Mouse (Mus musculus) CH12.LX (cell line): ENCODE data around the gene Fchsd2. TPM values are rescaled to one million over a fixed set of nuclear protein-coding genes. Genes with fewer than 3 reads are reported as not detected.

ENCODE experiments used
- DNase-seq: peaks from one replicate; pipeline ENCODE4 v3.0.0-alpha.2; 2013; ENCODE audit errors: extremely low read depth
- H3K27ac ChIP-seq: 2 replicates; pipeline ENCODE4 v1.5.1; 2012; ENCODE audit warnings: low read depth, mild to moderate bottlenecking, control low read depth, moderate library complexity; ENCODE audit not compliant: insufficient read depth
- H3K27me3 ChIP-seq: replicated peaks from 2 replicates; pipeline ENCODE3; 2012; ENCODE audit warnings: inconsistent platforms
- H3K36me3 ChIP-seq, 2 experiments: replicated peaks in 1 of 2; 2 replicates each; pipeline versions ENCODE3 to v1.6.1; 2012; ENCODE audit warnings: inconsistent platforms in 1 of 2, low read length in 1 of 2, mild to moderate bottlenecking in 1 of 2, mixed read lengths in 1 of 2, moderate library complexity in 1 of 2; ENCODE audit not compliant: control insufficient read depth in 1 of 2, insufficient read depth in 1 of 2
- H3K4me1 ChIP-seq, 2 experiments: 2 replicates each; pipeline ENCODE4 v1.6.1; 2012; ENCODE audit warnings: inconsistent platforms in 1 of 2, moderate library complexity in 1 of 2; ENCODE audit not compliant: insufficient read depth in 2 of 2, control insufficient read depth in 1 of 2
- H3K4me2 ChIP-seq: 2 replicates; pipeline ENCODE4 v1.6.1; 2012; ENCODE audit warnings: low read depth, mild to moderate bottlenecking, control low read depth; ENCODE audit not compliant: poor library complexity, insufficient read depth, severe bottlenecking
- H3K4me3 ChIP-seq, 3 experiments: fragments of 150-350 bp in 1 of 3; sonication (generic) in 1 of 3; replicated peaks in 1 of 3; 2 replicates each; pipeline versions ENCODE3 to v1.5.1; 2011 to 2012; ENCODE audit warnings: low read depth in 2 of 3, low read length in 2 of 3, mild to moderate bottlenecking in 2 of 3, moderate library complexity in 2 of 3, control low read depth in 1 of 3, improper control_type of control experiment in 1 of 3, inconsistent platforms in 1 of 3, mixed read lengths in 1 of 3; ENCODE audit not compliant: poor library complexity in 1 of 3
- H3K79me2 ChIP-seq: replicated peaks from 2 replicates; pipeline ENCODE4 v1.6.1; 2012; ENCODE audit warnings: mild to moderate bottlenecking, moderate library complexity; ENCODE audit not compliant: control insufficient read depth, poor library complexity, insufficient read depth, severe bottlenecking; ENCODE audit errors: extremely low read depth
- H3K9ac ChIP-seq: 2 replicates; pipeline ENCODE4 v1.6.1; 2012; ENCODE audit warnings: low read depth, mild to moderate bottlenecking, control low read depth, moderate library complexity; ENCODE audit not compliant: insufficient read depth
- H3K9me3 ChIP-seq: replicated peaks from 2 replicates; pipeline ENCODE3; 2012; ENCODE audit warnings: low read length, inconsistent platforms, mixed read lengths
- BHLHE40 ChIP-seq: IDR thresholded peaks from 2 replicates; pipeline ENCODE4 v1.6.1; 2011; ENCODE audit warnings: mild to moderate bottlenecking, low read depth, low read length, improper control_type of control experiment
- CHD1 ChIP-seq: IDR thresholded peaks from 2 replicates; pipeline ENCODE4 v1.6.1; 2012; ENCODE audit warnings: low read depth, low read length, improper control_type of control experiment, inconsistent platforms
- CTCF ChIP-seq, 2 experiments: IDR thresholded peaks in 1 of 2; conservative IDR thresholded peaks in 1 of 2; 2 replicates each; pipeline ENCODE4 v1.5.1; 2011 to 2012; ENCODE audit warnings: low read depth in 2 of 2, low read length in 2 of 2, improper control_type of control experiment in 1 of 2, inconsistent platforms in 1 of 2, mild to moderate bottlenecking in 1 of 2, moderate library complexity in 1 of 2
- E2F4 ChIP-seq: IDR thresholded peaks from 2 replicates; pipeline ENCODE4 v1.6.1; 2011; ENCODE audit warnings: low read depth, low read length, improper control_type of control experiment; ENCODE audit not compliant: insufficient replicate concordance
- EP300 ChIP-seq: IDR thresholded peaks from 2 replicates; pipeline ENCODE4 v1.6.1; 2011; ENCODE audit warnings: low read length, improper control_type of control experiment
- ETS1 ChIP-seq: conservative IDR thresholded peaks from 2 replicates; pipeline ENCODE4 v1.6.1; 2012; ENCODE audit warnings: low read depth, mild to moderate bottlenecking, inconsistent platforms, low read length, improper control_type of control experiment, moderate library complexity
- HCFC1 ChIP-seq: IDR thresholded peaks from 2 replicates; pipeline ENCODE4 v1.6.1; 2012; ENCODE audit warnings: low read depth, mild to moderate bottlenecking, inconsistent platforms, low read length, improper control_type of control experiment
- JUN ChIP-seq: IDR thresholded peaks from 2 replicates; pipeline ENCODE4 v1.6.1; 2011; ENCODE audit warnings: low read depth, mild to moderate bottlenecking, low read length, improper control_type of control experiment, moderate library complexity; ENCODE audit not compliant: insufficient read depth
- KAT2A ChIP-seq: IDR thresholded peaks from 2 replicates; pipeline ENCODE4 v1.6.1; 2012; ENCODE audit warnings: low read length, improper control_type of control experiment, inconsistent platforms; ENCODE audit not compliant: insufficient replicate concordance
- MAFK ChIP-seq: IDR thresholded peaks from 2 replicates; pipeline ENCODE4 v1.6.1; 2011; ENCODE audit warnings: low read length, improper control_type of control experiment; ENCODE audit not compliant: insufficient replicate concordance
- MAZ ChIP-seq: IDR thresholded peaks from 2 replicates; pipeline ENCODE4 v1.6.1; 2012; ENCODE audit warnings: low read depth, mild to moderate bottlenecking, inconsistent platforms, low read length, improper control_type of control experiment, moderate library complexity
- MYC ChIP-seq: IDR thresholded peaks from 2 replicates; pipeline ENCODE4 v1.6.1; 2011; ENCODE audit warnings: low read depth, mild to moderate bottlenecking, improper control_type of control experiment, low read length
- NELFE ChIP-seq: IDR thresholded peaks from 2 replicates; pipeline ENCODE4 v1.6.1; 2011; ENCODE audit warnings: low read depth, low read length, improper control_type of control experiment
- NRF1 ChIP-seq: IDR thresholded peaks from 2 replicates; pipeline ENCODE4 v1.6.1; 2014; ENCODE audit warnings: low read depth, mild to moderate bottlenecking, inconsistent platforms, low read length, improper control_type of control experiment, moderate library complexity
- POLR2A ChIP-seq: IDR thresholded peaks from 2 replicates; pipeline ENCODE4 v1.6.1; 2011; ENCODE audit warnings: low read depth, mild to moderate bottlenecking, improper control_type of control experiment, low read length
- POLR2AphosphoS2 ChIP-seq: IDR thresholded peaks from 2 replicates; pipeline ENCODE4 v1.6.1; 2011; ENCODE audit warnings: low read depth, low read length, improper control_type of control experiment
- RAD21 ChIP-seq: IDR thresholded peaks from 2 replicates; pipeline ENCODE4 v1.6.1; 2011; ENCODE audit warnings: low read depth, mild to moderate bottlenecking, low read length, improper control_type of control experiment, moderate library complexity
- RCOR1 ChIP-seq: conservative IDR thresholded peaks from 2 replicates; pipeline ENCODE4 v1.6.1; 2012; ENCODE audit warnings: low read depth, mild to moderate bottlenecking, inconsistent platforms, low read length, improper control_type of control experiment
- SIN3A ChIP-seq: IDR thresholded peaks from 2 replicates; pipeline ENCODE4 v1.6.1; 2012; ENCODE audit warnings: low read length, improper control_type of control experiment, inconsistent platforms
- TBP ChIP-seq: conservative IDR thresholded peaks from 2 replicates; pipeline ENCODE4 v1.6.1; 2011; ENCODE audit warnings: low read depth, low read length, improper control_type of control experiment
- TCF12 ChIP-seq: IDR thresholded peaks from 2 replicates; pipeline ENCODE4 v1.6.1; 2014; ENCODE audit warnings: low read depth, mild to moderate bottlenecking, inconsistent platforms, low read length, improper control_type of control experiment
- UBTF ChIP-seq: IDR thresholded peaks from 2 replicates; pipeline ENCODE4 v1.6.1; 2012; ENCODE audit warnings: low read depth, mild to moderate bottlenecking, inconsistent platforms, low read length, improper control_type of control experiment, moderate library complexity
- USF1 ChIP-seq: IDR thresholded peaks from 2 replicates; pipeline ENCODE4 v1.6.1; 2014; ENCODE audit warnings: low read depth, mild to moderate bottlenecking, inconsistent platforms, low read length, improper control_type of control experiment
- USF2 ChIP-seq: conservative IDR thresholded peaks from 2 replicates; pipeline ENCODE4 v1.6.1; 2011; ENCODE audit warnings: low read depth, low read length, improper control_type of control experiment
- ZC3H11A ChIP-seq: IDR thresholded peaks from 2 replicates; pipeline ENCODE4 v1.6.1; 2012; ENCODE audit warnings: low read depth, mild to moderate bottlenecking, inconsistent platforms, low read length, improper control_type of control experiment
- ZNF384 ChIP-seq: IDR thresholded peaks from 2 replicates; pipeline ENCODE4 v1.6.1; 2012; ENCODE audit warnings: low read depth, low read length, improper control_type of control experiment, inconsistent platforms
- dilution Hi-C: fragments of 300-500 bp; cut with MboI; formaldehyde crosslinking; loops from 2 replicates; pipeline ENCODE4 v1.14.3; 2020; ENCODE audit warnings: low sequenced_read_pairs; ENCODE audit not compliant: extremely low pct_unique_long_range_greater_than_20kb, extremely low pct_ligation_motif_present
- in situ Hi-C: fragments of 300-500 bp; cut with MboI; formaldehyde crosslinking; loops from 3 replicates; pipeline ENCODE4 v1.14.3; 2019; ENCODE audit warnings: low sequenced_read_pairs, low pct_ligation_motif_present, low pct_unique_long_range_greater_than_20kb, mixed read lengths
- polyA plus RNA-seq: library from polyadenylated mRNA; unstranded; fragments of >175 nt; gene quantifications from 2 replicates; pipeline ENCODE4 v1.2.1, GENCODE M21; 2012; ENCODE audit warnings: low read depth; ENCODE audit not compliant: insufficient read length
- total RNA-seq, 2 experiments: library from RNA; depleted of rRNA; stranded (reverse); fragments of 300-350 nt in 1 of 2; fragments of >200 nt in 1 of 2; gene quantifications; 2 replicates each; pipeline ENCODE4 v1.2.3; 2012 to 2014

Fchsd2 gene
- total and polyA plus RNA-seq, 3 experiments = 23.8 to 38.2 (median 25.5) TPM

- no peak for DNase-seq
- H3K27me3 ChIP-seq = peaks cover 24% of the 10 kb centered on the region
- no peaks in the 10 kb centered on the region for H3K9me3 ChIP-seq
- no peaks in the 10 kb centered on the region for H3K79me2 ChIP-seq
- no peaks in the 10 kb centered on the region for H3K36me3 ChIP-seq
- peaks cover 10 to 18% of the 10 kb centered on the region in 2 experiments for H3K4me1 ChIP-seq
- H3K4me3 ChIP-seq = no peak overlapping the region
- H3K9ac ChIP-seq = no peak overlapping the region
- in situ Hi-C loops (no loop called here), dilution Hi-C loops (no loop called here)
- TF ChIP-seq CHD1 (no peak), KAT2A (no peak), USF1 (no peak), USF2 (no peak), MYC (no peak), E2F4 (no peak), UBTF (no peak), NRF1 (no peak), MAZ (no peak), MAFK (no peak), RCOR1 (no peak), RAD21 (no peak), TCF12 (no peak), JUN (no peak), ZNF384 (no peak), SIN3A (no peak), TBP (no peak), CTCF (conservative IDR thresholded peaks at IDR 0.05 in 1 of 2, IDR thresholded peaks at IDR 0.05 in 1 of 2; ENCODE audit: low read depth in 2 of 2, low read length in 2 of 2) (no peak), NELFE (no peak)
- H3K27ac ChIP-seq = no peak overlapping the region
- no peak overlapping the region for H3K4me2 ChIP-seq
These were observed 233.3 kb downstream of the Fchsd2 start for GRCm38 (mm10) chr7:101326006-101326405.

- Histone ChIP-seq H3K4me1 (peaks cover 3 to 11% of the 10 kb centered on the region in 2 experiments; a peak in 2 of 4 replicates), H3K36me3 (no peaks in the 10 kb centered on the region), H3K27ac (no peak overlapping the region), H3K9me3 (no peaks in the 10 kb centered on the region), H3K4me2 (no peak overlapping the region), H3K79me2 (no peaks in the 10 kb centered on the region), H3K4me3 (no peak overlapping the region), H3K27me3 (peaks cover 13% of the 10 kb centered on the region), H3K9ac (no peak overlapping the region)
- in situ Hi-C loops = no loop called here
- TF ChIP-seq JUN (no peak), SIN3A (no peak), MAFK (no peak), UBTF (no peak), ZC3H11A (no peak), POLR2A (no peak), TCF12 (no peak), ETS1 (no peak), KAT2A (no peak), BHLHE40 (no peak), MYC (no peak), POLR2AphosphoS2 (no peak), EP300 (no peak), HCFC1 (no peak)
- DNase-seq = no peak
- dilution Hi-C loops = no loop called here
These were observed 234.6 kb downstream of the Fchsd2 start for GRCm38 (mm10) chr7:101327263-101327662.
